In genomic region chr6:25276221-25276620, GRCm38 (mm10) we compare ENCODE assay signal across 8 mouse cellular contexts.
DNase-seq lines count a peak whose midpoint lies in the region; ATAC-seq lines count a peak whose summit lies in the region.

No protein-coding gene starts in this region.

- DNase-seq in cerebellum, postnatal 4 days (ENCODE audit: low spot score in 2 of 2): peak; percentile 7 to 22
- no peak for DNase-seq in cerebellum, adult 11 months
- peak; percentile 15 for DNase-seq in left cerebral cortex, adult 11 months (ENCODE audit: low spot score)
- DNase-seq in left cerebral cortex, postnatal 36 days (ENCODE audit: low spot score in 2 of 2): no peak
- DNase-seq in adrenal gland, adult 8-10 months: peak; percentile 34
- DNase-seq in kidney, postnatal 14 days: peak; percentile 34
- DNase-seq in yolk sac, embryonic 10.5 days (ENCODE audit: low spot score): peak; percentile 10

- no peak for ATAC-seq in CD4-positive, CD25-positive, alpha-beta regulatory T cell, adult 4 months

- intact Hi-C loops in left cerebral cortex, postnatal 36 days (cut with DNase I): no loop called here

Comparison
In these comparisons a context has a peak if more than half of its experiments do, and no peak if none do; other contexts are left out.
1. DNase-seq: peak in cerebellum, postnatal 4 days (2 of 2), left cerebral cortex, adult 11 months (single experiment), adrenal gland, adult 8-10 months (single experiment), kidney, postnatal 14 days (single experiment) and yolk sac, embryonic 10.5 days (single experiment); none in cerebellum, adult 11 months (single experiment) and left cerebral cortex, postnatal 36 days (0 of 2).